Mouse (Mus musculus) skeletal muscle tissue, postnatal 0 days (tissue): ENCODE measurements around the gene Fuom. TPM values are rescaled to one million over a fixed set of nuclear protein-coding genes. Genes with fewer than 3 reads are reported as not detected.

Source experiments
- polyA plus RNA-seq: library from polyadenylated mRNA; unstranded; fragments of >200 nt; fragmentation: Nextera tagmentation; extraction: Ambion mirVana; gene quantifications from 2 replicates; pipeline ENCODE4 v1.2.1, GENCODE M21; 2015

Fuom gene
- 42.2 and 47.7 TPM in 2 replicates for polyA plus RNA-seq

DNA sequence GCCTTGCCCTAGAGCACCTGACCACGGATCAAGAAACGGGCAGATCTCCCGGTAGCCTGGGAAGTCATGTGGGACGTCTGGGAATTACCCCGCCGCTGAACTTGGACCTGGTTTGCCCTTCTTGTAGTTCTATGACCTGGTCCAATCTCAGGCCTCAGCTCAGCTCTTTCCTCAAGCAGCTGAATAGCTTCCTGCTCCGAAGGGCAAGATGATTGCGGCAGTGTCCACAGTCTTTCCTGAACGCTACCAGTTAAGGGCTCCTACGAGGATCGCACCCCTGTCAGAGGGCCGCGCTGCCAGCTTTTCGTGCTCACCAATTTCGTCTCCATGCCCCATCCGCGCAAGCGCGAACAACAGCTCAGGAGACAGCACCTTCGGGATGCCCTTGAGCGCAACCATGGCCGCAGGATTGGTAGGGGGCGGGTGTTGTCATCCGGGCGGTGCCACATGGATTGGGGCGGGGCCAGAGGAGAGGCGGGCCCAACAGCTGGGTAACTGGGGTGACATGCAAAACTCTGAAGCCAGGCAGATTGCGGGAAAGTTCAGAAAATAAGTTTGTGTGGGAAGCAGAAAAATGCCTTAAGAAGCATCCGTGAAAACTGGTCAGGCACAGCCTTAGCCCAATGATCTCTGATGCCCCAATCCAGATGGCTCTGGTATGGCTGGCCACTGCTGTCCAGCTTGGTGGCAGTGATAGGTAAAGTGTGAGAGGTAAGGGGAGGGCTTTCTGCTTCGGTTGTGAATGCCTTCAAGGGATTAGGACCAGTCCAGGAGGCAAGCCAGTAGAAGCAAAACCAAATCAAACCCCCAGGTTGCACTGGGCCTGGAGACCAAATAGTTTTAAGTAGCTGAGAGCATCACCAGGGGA, at the start of gene Fuom:
Gene Fuom, minus strand, starts transcription at position 449 of the 868 bp plus-strand sequence.

DNA sequence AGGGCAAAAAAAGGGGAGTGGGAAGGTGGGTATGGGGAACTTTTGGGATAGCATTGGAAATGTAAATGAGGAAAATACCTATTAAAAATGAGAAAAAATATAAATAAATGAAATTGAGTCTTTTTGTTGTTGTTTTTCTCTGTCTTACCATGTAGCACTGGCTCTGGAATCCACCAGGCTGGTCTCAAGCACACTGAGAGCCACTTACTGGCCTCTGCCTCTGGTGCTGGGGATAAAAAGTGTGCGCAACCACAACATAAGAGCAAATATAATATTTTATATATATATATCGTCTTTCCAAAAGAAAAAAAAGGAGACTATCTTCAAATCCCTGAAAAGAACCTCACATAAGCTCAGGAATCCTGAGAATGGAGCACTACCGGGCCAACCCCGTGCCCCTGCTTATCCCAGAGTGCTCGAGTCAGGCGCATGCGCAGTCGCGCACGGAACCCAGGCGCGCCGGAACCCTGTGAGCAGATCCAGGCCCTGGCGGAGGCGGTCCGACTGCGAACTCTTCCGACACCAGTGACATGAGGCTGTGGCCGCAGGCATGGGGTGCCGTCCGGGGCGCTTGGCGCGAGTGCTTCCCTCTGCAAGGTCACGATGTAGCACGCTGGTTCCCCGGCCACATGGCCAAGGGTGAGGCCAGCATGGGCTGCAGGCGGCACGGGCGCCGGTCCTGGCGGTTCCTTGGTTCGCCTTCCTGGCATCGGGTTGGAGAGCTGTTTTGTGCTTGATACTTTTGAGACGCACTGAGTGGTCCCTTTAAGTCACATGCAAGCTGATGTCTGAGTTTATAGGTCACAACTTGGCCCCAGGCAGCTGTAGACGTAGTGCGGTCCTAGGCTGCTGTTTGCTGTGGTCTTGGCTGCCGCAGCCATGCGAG, 35.1 kb upstream of the Fuom start, which contains the start of gene Mtg1:
Gene Mtg1, plus strand, starts transcription at position 430 of the 886 bp plus-strand sequence.

DNA sequence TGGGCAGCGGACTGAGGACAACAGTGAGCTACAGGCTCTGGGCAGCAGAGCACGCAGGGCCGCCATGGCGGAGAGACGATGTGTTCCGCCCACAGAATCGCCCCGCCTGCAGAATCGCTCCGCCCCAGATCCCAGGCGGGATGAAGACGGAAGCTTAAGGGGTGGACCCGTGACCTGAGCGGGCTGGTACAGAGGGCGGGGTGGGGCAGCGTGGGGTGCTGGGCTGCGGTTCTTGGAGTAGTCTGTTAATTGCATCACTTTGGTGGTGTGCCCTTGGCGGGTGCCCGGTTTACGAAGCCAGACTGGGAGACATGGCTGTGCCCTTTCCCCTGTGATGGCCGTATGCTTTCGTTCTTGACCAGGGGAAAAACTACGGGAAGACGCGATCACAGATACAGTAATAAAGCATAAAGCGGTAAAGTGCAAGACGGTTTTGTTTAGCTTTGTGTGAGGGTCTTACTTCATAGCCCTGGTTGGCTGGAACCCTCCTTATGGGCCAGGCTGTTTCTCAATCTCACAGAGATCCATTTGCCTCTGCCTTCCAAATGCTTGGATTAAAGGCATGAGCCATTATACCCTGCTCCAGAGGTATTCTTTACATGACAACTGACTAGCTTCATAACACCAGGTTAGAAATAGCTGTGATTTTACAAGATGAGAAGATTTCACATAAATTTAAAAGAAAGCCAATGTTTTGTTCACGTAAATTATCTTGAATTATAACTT, 14.3 kb upstream of the Fuom start, which contains the start of gene Echs1:
Gene Echs1, minus strand, starts transcription at position 148 of the 726 bp plus-strand sequence.

DNA sequence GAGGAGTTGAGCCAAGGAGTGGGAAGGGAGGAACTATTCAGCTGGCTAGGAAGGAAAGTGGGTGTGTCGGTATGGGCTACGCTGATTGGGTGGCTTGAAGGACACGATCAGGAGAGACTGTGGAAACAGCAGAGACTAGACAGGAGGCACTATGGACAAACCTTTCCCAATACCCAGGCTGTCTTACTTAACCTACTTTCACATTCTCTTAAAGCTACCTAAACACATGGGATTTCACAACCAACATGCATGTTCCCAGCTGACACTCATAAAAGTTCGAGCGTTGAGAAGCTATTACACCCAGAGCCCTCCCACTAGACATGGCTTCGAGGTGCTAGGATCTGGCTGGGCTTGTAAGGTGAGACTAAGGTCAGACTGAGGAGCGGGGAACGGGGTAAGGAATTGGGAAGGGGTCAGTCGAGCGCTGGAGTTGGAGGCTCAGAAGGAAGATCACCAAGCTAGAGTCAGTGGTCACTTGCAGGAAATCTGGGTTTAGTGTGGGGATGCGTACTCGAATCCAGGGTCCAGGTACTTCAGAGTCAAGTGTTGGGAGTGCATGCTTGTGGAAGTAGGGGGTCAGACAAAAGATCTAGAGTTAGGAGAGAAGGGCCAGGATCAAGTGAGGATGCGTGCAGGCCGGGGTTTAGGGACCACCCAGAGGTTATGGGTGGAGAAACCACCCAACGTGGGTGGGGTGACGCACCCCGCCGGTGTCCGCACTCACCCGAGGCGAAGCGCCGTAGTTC, 13.5 kb upstream of the Fuom start, which contains the start of gene Paox:
Gene Paox, plus strand, starts transcription at position 217 of the 746 bp plus-strand sequence.

DNA sequence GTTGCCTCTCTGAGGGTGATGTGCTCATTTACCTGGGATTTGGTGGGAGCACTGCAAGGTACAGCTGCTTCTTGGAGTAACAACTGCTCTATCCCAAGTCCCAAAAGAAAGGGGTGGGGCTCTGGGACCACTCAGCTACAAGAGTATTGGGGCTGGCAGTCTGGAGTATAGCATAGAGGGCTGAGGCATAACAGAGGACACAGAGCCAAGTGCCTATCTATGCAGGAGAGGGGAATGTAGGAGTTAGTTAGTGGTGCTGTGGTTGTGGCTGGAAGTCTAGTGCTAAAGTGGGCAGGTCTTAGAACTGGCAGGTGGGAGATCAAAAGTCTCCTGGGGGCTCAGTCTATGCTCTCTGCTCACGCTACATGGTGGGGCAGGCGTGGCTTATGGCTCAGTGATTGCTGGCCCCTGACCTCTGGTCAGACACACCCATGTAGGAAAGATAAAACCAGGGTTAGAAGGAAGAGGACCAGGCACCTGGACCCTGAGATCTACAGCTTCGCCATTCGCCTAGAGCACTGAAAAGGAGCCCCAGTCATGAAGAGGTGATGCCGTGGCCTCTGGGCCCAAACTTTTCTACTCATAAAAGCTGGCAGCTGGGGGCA, 9.2 kb downstream of the Fuom start, which contains the start of gene Prap1:
Gene Prap1, plus strand, starts transcription at position 472 of the 605 bp plus-strand sequence.

DNA sequence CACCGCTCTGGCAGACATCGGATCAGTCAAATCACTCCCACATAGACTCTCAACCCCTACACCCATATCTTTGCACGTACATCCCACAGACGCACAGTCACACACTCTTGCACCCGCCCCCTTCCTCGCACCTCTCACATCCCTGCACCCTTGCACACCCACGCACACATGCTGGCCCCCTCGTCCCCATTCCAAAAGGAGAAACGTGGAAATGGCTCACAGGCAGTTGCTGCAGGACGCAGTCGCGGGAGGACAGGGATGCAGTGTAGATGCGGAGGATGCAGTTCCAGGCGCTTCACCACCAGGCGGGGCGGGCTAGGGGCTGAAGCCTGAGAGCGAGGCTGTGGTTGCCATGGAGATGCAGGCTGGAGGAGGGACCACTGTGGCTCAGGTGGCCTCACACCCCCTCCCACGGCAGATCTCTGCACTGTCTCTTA, 20.0 kb downstream of the Fuom start, which contains the start of gene Caly:
Gene Caly, minus strand, starts transcription at position 307 of the 437 bp plus-strand sequence.

DNA sequence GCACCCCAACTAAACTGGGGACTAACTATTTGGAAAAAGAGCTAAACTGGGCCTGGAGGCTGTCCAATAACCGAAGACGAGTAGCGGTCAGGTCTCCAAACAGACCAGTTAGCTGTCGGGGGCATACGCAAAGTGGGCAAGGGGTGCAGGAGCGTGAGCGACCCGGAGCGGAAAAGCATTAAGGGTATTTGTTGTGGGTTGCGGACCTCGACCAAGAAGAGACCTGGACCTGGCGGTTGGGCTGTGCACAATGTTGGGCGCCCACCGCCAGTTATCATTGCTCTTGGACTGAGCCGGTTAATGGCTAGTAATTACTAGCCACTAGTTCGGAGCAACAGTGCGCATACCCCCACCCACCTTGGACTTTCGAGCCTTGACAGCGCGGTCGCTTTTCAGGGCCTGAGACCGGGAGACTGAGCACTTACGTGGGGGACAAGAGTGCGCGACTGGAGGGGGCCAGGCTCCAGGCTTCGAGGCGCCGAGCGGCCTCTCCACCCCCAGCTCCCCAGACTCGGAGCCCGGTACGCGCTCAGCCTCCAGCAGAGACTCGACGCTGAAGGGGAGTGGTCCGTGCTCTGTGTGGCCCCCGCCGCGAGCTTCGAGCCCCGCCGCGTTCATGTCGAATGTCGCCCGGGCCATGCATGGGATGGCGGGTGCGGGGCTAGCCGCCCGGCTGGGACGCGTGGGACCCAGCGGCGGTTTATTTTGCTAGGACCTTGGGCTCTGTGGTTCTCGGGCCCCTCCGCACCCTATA, 53.7 kb downstream of the Fuom start, which contains the start of gene Msx3:
Gene Msx3, minus strand, starts transcription at position 729 of the 754 bp plus-strand sequence.

Other genes starting within 250 kb of the Fuom start
- gene Kndc1, start 207.7 kb downstream of the Fuom start, polyA plus RNA-seq = 0.06 and 0.22 TPM in 2 replicates
- gene Utf1, start 158.7 kb downstream of the Fuom start, polyA plus RNA-seq = not detected in 2 replicates
- 0.22 and 0.37 TPM in 2 replicates for gene 6430531B16Rik, start 123.7 kb downstream of the Fuom start, polyA plus RNA-seq
- gene Adam8, start 109.9 kb downstream of the Fuom start, polyA plus RNA-seq = 0.78 and 0.90 TPM in 2 replicates
- gene Zfp511, start 66.0 kb downstream of the Fuom start, polyA plus RNA-seq = 18.3 and 21.9 TPM in 2 replicates
- 23.6 and 25.0 TPM in 2 replicates for gene Tubgcp2, start 65.8 kb downstream of the Fuom start, polyA plus RNA-seq
- gene Msx3, start 53.4 kb downstream of the Fuom start, polyA plus RNA-seq = not detected in 2 replicates
- gene Caly, start 19.9 kb downstream of the Fuom start, polyA plus RNA-seq = 0.28 and 0.45 TPM in 2 replicates
- not detected in 2 replicates for gene Prap1, start 9.0 kb downstream of the Fuom start, polyA plus RNA-seq
- gene Paox, start 13.4 kb upstream of the Fuom start, polyA plus RNA-seq = 9.7 and 19.8 TPM in 2 replicates
- gene Echs1, start 14.0 kb upstream of the Fuom start, polyA plus RNA-seq = 133 and 185 TPM in 2 replicates
- 22.8 and 26.4 TPM in 2 replicates for gene Mtg1, start 35.1 kb upstream of the Fuom start, polyA plus RNA-seq
- gene Sprn, start 52.4 kb upstream of the Fuom start, polyA plus RNA-seq = 0.12 and 0.38 TPM in 2 replicates
- gene Olfr522, start 62.3 kb upstream of the Fuom start, polyA plus RNA-seq = not detected in 2 replicates
- not detected in 2 replicates for gene Olfr523, start 70.8 kb upstream of the Fuom start, polyA plus RNA-seq
- not detected in 2 replicates for gene Olfr524, start 103.5 kb upstream of the Fuom start, polyA plus RNA-seq
- gene Cd163l1, start 115.8 kb upstream of the Fuom start, polyA plus RNA-seq = not detected in 2 replicates
- not detected in 2 replicates for gene 5830411N06Rik, start 144.8 kb upstream of the Fuom start, polyA plus RNA-seq
- gene Olfr525, start 218.4 kb upstream of the Fuom start, polyA plus RNA-seq = not detected in 2 replicates
- gene Olfr527, start 231.6 kb upstream of the Fuom start, polyA plus RNA-seq = not detected in 2 replicates